Mouse (Mus musculus) neural tube, embryonic 11.5 days (tissue): ENCODE results near the gene Perp. TPM values are rescaled to one million over a fixed set of nuclear protein-coding genes. Genes with fewer than 3 reads are reported as not detected.
A peak's percentile ranks its signal among the peaks of the same experiment; 100 is the strongest.

Experiments used
- ATAC-seq: fragments of 200-750 bp; cut with Nextera tagmentation; 2 replicates; pipeline ENCODE4 v1.8.0; 2017; ENCODE audit warnings: moderate number of reproducible peaks, mild to moderate bottlenecking, moderate TSS enrichment, moderate library complexity; ENCODE audit not compliant: insufficient read depth, low FRiP score, low TSS enrichment
- DNase-seq: peaks from one replicate; pipeline ENCODE4 v3.0.0-alpha.2; 2015; ENCODE audit warnings: low spot score
- H3K27ac ChIP-seq: fragments of 300-500 bp; sonication (generic); 2 replicates; pipeline ENCODE4 v1.5.1; 2014; ENCODE audit warnings: low read depth, mild to moderate bottlenecking, low read length
- H3K27me3 ChIP-seq: fragments of 300-500 bp; sonication (generic); 2 replicates; pipeline ENCODE4 v1.6.1; 2014; ENCODE audit warnings: mild to moderate bottlenecking, low read length, mixed read lengths; ENCODE audit not compliant: control insufficient read depth, insufficient read depth
- H3K36me3 ChIP-seq: fragments of 300-500 bp; sonication (generic); 2 replicates; pipeline ENCODE4 v1.6.1; 2014; ENCODE audit warnings: mild to moderate bottlenecking, low read length, moderate library complexity, mixed read lengths; ENCODE audit not compliant: control insufficient read depth, insufficient read depth
- H3K4me1 ChIP-seq: fragments of 300-500 bp; sonication (generic); 2 replicates; pipeline ENCODE4 v1.6.1; 2014; ENCODE audit warnings: low read length, mixed read lengths; ENCODE audit not compliant: control insufficient read depth, insufficient read depth
- H3K4me2 ChIP-seq: fragments of 300-500 bp; sonication (generic); 2 replicates; pipeline ENCODE4 v1.6.1; 2014; ENCODE audit warnings: low read depth, mild to moderate bottlenecking, moderate library complexity
- H3K4me3 ChIP-seq: fragments of 300-500 bp; sonication (generic); 2 replicates; pipeline ENCODE4 v1.5.1; 2014; ENCODE audit warnings: low read depth, low read length
- H3K9ac ChIP-seq: fragments of 300-500 bp; sonication (generic); 2 replicates; pipeline ENCODE4 v1.6.1; 2014; ENCODE audit warnings: mild to moderate bottlenecking, low read length
- H3K9me3 ChIP-seq: fragments of 300-500 bp; sonication (generic); 2 replicates; pipeline ENCODE4 v1.6.1; 2016; ENCODE audit warnings: low read length; ENCODE audit not compliant: control insufficient read depth
- WGBS: fragments of 180-500 bp; shearing (Covaris S2); extraction: QIAGEN DNeasy Blood & Tissue Kit; methylation state at CpG from one replicate; pipeline ENCODE4 v1.1.7; 2014; 5-methylcytosine and 5-hydroxymethylcytosine counted together
- polyA plus RNA-seq: library from polyadenylated mRNA; unstranded; fragments of >200 nt; fragmentation: Nextera tagmentation; extraction: Ambion mirVana; gene quantifications from 2 replicates; pipeline ENCODE4 v1.2.1, GENCODE M21; 2014

The Perp gene
- polyA plus RNA-seq, result 13.7 and 15.6 TPM in 2 replicates

- Histone ChIP-seq H3K27ac (no peak within 1 kb of the TSS), H3K4me3 (peak within 1 kb of the TSS; percentile 47), H3K4me2 (peak within 1 kb of the TSS; percentile 88), H3K9me3 (no peaks in the 10 kb centered on the region), H3K4me1 (no peaks in the 10 kb centered on the region), H3K27me3 (peaks cover 30% of the 10 kb centered on the region), H3K36me3 (no peaks in the 10 kb centered on the region), H3K9ac (peak within 1 kb of the TSS; percentile 61)
- DNase-seq (peak; percentile 59), ATAC-seq (peak; percentile 85)
- 2% methylated on average over 54 of the region's 54 CpGs for WGBS
Measured at GRCm38 (mm10) chr10:18844441-18845286, at the start of gene Perp. Gene Perp (plus strand): TSS chr10:18845020.

- whole genome bisulfite sequencing, result 92% methylated on average over 2 of the region's 2 CpGs
- no peaks in the 10 kb centered on the region for H3K27me3 ChIP-seq
- no peaks in the 10 kb centered on the region for H3K9me3 ChIP-seq
- no peak overlapping the region for H3K4me2 ChIP-seq
- no peaks in the 10 kb centered on the region for H3K4me1 ChIP-seq
- H3K9ac ChIP-seq, result no peak overlapping the region
- no peaks in the 10 kb centered on the region for H3K36me3 ChIP-seq
- H3K4me3 ChIP-seq, result no peak overlapping the region
- H3K27ac ChIP-seq, result no peak overlapping the region
- ATAC-seq, result no peak
- no peak for DNase-seq
Measured at GRCm38 (mm10) chr10:18811751-18812150, 33.1 kb upstream of the Perp start.

GRCm38 (mm10) chr10:18816560-18816959, 28.3 kb upstream of the Perp start:
- Histone ChIP-seq H3K4me2 (no peak overlapping the region), H3K9ac (no peak overlapping the region), H3K27me3 (no peaks in the 10 kb centered on the region), H3K4me3 (no peak overlapping the region), H3K4me1 (no peaks in the 10 kb centered on the region), H3K36me3 (no peaks in the 10 kb centered on the region), H3K9me3 (no peaks in the 10 kb centered on the region), H3K27ac (no peak overlapping the region)
- DNase-seq (peak; percentile 34), ATAC-seq (no peak)
- WGBS, result 58% methylated on average over 5 of the region's 5 CpGs

- H3K27me3 ChIP-seq, result no peaks in the 10 kb centered on the region
- H3K36me3 ChIP-seq, result no peaks in the 10 kb centered on the region
- no peak overlapping the region for H3K4me3 ChIP-seq
- H3K9me3 ChIP-seq, result no peaks in the 10 kb centered on the region
- no peak overlapping the region for H3K27ac ChIP-seq
- ATAC-seq (no peak), DNase-seq (no peak)
- H3K4me1 ChIP-seq, result no peaks in the 10 kb centered on the region
- no peak overlapping the region for H3K4me2 ChIP-seq
- no peak overlapping the region for H3K9ac ChIP-seq
Measured at GRCm38 (mm10) chr10:18825143-18825542, 19.7 kb upstream of the Perp start.

- Histone ChIP-seq H3K4me1 (no peaks in the 10 kb centered on the region), H3K4me2 (no peak overlapping the region), H3K27me3 (no peaks in the 10 kb centered on the region), H3K9me3 (no peaks in the 10 kb centered on the region), H3K36me3 (no peaks in the 10 kb centered on the region), H3K27ac (no peak overlapping the region), H3K9ac (no peak overlapping the region), H3K4me3 (no peak overlapping the region)
- DNase-seq (no peak), ATAC-seq (no peak)
- 84% methylated on average over 2 of the region's 2 CpGs for WGBS
Measured at GRCm38 (mm10) chr10:18826107-18826506, 18.7 kb upstream of the Perp start.

- 59% methylated on average over 2 of the region's 2 CpGs for WGBS
- Histone ChIP-seq H3K9me3 (no peaks in the 10 kb centered on the region), H3K4me2 (no peak overlapping the region), H3K9ac (no peak overlapping the region), H3K4me3 (no peak overlapping the region), H3K27me3 (no peaks in the 10 kb centered on the region), H3K4me1 (no peaks in the 10 kb centered on the region), H3K27ac (no peak overlapping the region), H3K36me3 (no peaks in the 10 kb centered on the region)
- no peak for DNase-seq
- ATAC-seq, result no peak
Measured at GRCm38 (mm10) chr10:18827936-18828335, 16.9 kb upstream of the Perp start.

GRCm38 (mm10) chr10:18830359-18830758, 14.5 kb upstream of the Perp start:
- Histone ChIP-seq H3K4me3 (no peak overlapping the region), H3K36me3 (no peaks in the 10 kb centered on the region), H3K9me3 (no peaks in the 10 kb centered on the region), H3K27me3 (no peaks in the 10 kb centered on the region), H3K27ac (no peak overlapping the region), H3K9ac (no peak overlapping the region), H3K4me2 (no peak overlapping the region), H3K4me1 (no peaks in the 10 kb centered on the region)
- DNase-seq (no peak), ATAC-seq (no peak)
- 64% methylated on average over 4 of the region's 4 CpGs for WGBS

- Histone ChIP-seq H3K36me3 (no peaks in the 10 kb centered on the region), H3K9ac (no peak overlapping the region), H3K27me3 (no peaks in the 10 kb centered on the region), H3K27ac (no peak overlapping the region), H3K4me1 (no peaks in the 10 kb centered on the region), H3K4me2 (no peak overlapping the region), H3K9me3 (no peaks in the 10 kb centered on the region), H3K4me3 (no peak overlapping the region)
- no peak for DNase-seq
- no peak for ATAC-seq
- 47% methylated on average over 7 of the region's 7 CpGs for WGBS
Measured at GRCm38 (mm10) chr10:18831823-18832222, 13.0 kb upstream of the Perp start.

- ATAC-seq, result no peak
- H3K4me1 ChIP-seq, result no peaks in the 10 kb centered on the region
- WGBS, result 74% methylated on average over 2 of the region's 2 CpGs
- no peaks in the 10 kb centered on the region for H3K36me3 ChIP-seq
- H3K27me3 ChIP-seq, result no peaks in the 10 kb centered on the region
- H3K4me2 ChIP-seq, result no peak overlapping the region
- H3K9ac ChIP-seq, result no peak overlapping the region
- H3K27ac ChIP-seq, result no peak overlapping the region
- no peaks in the 10 kb centered on the region for H3K9me3 ChIP-seq
- no peak for DNase-seq
- H3K4me3 ChIP-seq, result no peak overlapping the region
Measured at GRCm38 (mm10) chr10:18834389-18834788, 10.4 kb upstream of the Perp start.
